Mouse (Mus musculus): Measurements from ENCODE around the gene Hbb-bs. TPM values are rescaled to one million over a fixed set of nuclear protein-coding genes. Genes with fewer than 3 reads are reported as not detected.
"Not testable (repeated sequence)": the region's sequence is repeated elsewhere in the genome, so short reads cannot be mapped to it uniquely, and the experiment has no call there.

Gene Hbb-bs
- total RNA-seq, 2 experiments from 2014 or later, result 210 to 301 TPM

DNA sequence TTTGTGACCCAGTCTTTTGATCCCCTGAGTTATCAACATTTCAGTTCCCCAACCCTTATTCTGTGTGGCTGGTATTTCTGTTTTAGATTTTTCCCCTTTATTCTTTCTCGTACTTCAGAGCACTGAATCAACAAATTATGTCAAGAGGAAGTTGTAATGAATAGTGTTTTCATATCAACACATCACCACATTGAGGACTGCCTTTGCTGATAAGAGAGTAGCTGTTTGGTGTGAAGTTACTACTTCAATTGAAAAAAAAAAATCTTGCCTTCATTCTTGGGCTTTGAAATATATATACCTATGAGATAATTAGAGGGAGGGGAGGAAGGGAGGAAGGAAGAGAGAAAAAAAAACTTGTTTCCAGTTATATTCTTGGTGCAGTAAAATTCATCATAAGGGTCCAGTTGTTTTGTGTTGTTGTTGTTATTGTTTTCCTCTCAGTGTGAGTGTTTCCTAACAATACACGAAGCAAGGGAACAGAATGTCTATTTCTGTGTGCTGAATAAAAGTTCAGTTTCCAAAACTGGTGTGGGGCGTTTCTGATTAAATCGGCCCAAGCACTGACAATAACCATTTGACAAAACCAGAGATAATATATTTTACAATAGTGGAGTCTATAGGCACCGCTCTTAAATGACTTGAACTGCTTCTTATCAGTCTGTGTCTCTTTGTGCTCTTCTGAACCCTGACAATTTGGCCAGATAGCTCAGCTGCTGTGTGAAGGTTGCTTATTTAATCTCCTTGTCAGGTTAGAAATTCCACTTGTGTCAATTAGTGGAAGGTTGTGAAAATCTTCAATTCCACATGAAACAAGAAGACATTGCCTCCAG lies 18.7 kb downstream of the Hbb-bs start:
- no peak for DNase-seq
- H3K4me3 ChIP-seq, result no peak overlapping the region
- intact Hi-C loops (cut with DNase I), result no loop called here
- TF ChIP-seq CTCF (IDR thresholded peaks at IDR 0.05), result no peak
- H3K27ac ChIP-seq, result no peak overlapping the region

DNA sequence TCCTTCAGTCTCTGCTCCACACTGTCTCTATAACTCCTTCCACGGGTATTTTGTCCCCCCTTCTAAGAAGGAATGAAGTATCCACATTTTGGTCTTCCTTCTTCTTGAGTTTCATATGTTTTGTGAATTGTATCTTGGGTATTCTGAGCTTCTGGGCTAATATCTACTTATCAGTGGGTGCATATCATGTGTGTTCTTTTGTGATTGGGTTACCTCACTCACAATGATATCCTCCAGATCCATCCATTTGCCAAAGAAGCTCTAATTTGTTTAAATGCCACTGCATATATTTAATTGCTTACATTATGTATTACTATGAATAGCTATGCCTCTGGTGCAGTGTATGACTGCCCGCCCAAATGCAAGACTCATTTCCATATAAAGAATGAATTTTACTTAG lies 19.8 kb downstream of the Hbb-bs start:
- H3K4me3 ChIP-seq; intact Hi-C loops (cut with DNase I); DNase-seq; H3K27ac ChIP-seq: not testable (repeated sequence)

DNA sequence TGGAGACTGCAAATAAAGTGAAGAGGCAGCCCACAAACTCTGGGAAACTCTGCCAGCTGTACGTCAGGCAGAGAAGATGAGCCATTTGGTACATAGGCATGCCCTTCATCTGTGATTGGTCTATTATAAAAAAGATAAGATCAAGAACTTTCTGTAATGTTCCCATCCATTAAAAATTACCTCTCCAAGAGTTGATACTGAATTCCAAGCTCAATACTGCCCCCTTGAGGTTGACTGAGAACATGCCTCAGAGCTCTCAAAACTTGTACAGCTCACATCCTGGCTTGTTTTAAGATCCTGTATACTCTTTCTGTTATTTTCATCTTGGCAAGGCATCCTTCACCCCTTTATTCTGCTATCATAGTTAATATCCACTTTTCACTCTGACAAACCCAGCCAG lies 21.0 kb downstream of the Hbb-bs start:
- no peak overlapping the region for H3K27ac ChIP-seq
- no peak overlapping the region for H3K4me3 ChIP-seq
- intact Hi-C loops (cut with DNase I), result no loop called here
- no peak for DNase-seq
- TF ChIP-seq CTCF (IDR thresholded peaks at IDR 0.05), result peak; percentile 45

- no peak for DNase-seq
- intact Hi-C loops (cut with DNase I), result no loop called here
- no peak overlapping the region for H3K4me3 ChIP-seq
- peak; percentile 8; the same call in 1 of the 2 replicates for TF ChIP-seq CTCF (IDR thresholded peaks at IDR 0.05)
- no peak overlapping the region for H3K27ac ChIP-seq
Measured at GRCm38 (mm10) chr7:103792669-103793388, 35.1 kb downstream of the Hbb-bs start.

DNA sequence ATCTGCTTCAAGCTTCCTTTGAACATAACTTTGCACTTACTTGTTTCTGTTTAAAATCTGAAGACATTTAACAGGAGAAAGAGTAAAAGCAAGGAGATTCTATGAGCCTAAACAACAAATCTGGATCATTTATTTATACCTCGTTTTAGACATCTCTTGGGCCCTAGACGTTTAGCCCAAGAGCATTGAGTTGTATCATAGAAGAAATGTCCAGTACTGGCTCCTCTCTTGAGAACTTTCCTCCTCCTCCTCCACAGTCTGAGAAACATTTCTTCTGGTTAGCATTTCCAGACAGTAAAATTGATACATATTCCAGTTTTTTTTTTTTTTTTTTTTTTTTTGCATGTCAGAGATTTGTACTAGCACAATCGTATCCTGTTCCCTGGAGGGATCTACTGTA lies 36.2 kb downstream of the Hbb-bs start, which contains the start of gene Olfr67:
TSS of gene Olfr67 (minus strand) at position 101 of the 400 bp plus-strand sequence.
- Histone ChIP-seq H3K27ac (no peak within 1 kb of the TSS), H3K4me3 (no peak within 1 kb of the TSS)
- intact Hi-C loops (cut with DNase I), result no loop called here
- no peak for DNase-seq
- no peak for TF ChIP-seq CTCF (IDR thresholded peaks at IDR 0.05)

DNA sequence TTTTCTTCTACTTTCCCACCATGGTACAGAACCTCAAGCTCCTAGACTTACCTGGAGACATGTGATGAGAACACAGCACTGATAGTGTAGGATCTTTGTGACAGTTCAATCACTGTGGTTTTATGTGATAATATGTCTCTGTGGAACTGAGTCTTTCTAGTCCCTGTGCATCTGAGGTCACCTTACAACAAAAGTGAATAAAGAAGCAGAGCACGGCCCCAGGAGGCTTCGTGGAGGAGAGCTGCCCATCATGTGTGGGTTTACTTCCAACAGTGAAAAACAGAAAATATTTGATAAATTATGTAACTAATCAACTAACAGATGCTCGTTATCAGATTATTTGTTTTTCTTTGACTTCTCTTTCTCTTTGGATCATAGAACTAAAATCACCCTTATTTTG lies 48.3 kb downstream of the Hbb-bs start, which contains the start of gene Olfr68:
TSS of gene Olfr68 (minus strand) at position 101 of the 400 bp plus-strand sequence.
- DNase-seq, result no peak
- intact Hi-C loops (cut with DNase I), result no loop called here
- Histone ChIP-seq H3K27ac (no peak within 1 kb of the TSS), H3K4me3 (no peak within 1 kb of the TSS)
- TF ChIP-seq CTCF (IDR thresholded peaks at IDR 0.05), result no peak

DNA sequence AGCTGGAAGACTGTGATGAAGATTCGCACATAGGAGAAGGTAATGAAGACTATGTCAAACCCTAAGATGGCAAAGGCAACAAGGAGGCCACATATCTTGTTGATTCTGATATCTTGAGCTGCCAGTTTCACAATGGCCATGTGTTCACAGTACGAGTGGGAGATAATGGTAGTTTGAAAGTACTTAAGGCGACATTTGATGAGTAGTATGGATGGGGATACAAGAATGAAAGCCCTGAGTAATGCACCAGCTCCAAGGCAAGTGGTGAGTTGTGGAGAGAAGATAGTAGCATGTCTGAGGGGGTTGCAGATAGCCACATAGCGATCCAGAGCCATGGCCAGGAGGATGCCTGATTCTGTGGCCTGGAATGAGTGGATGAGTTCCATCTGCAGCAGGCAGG lies 50.2 kb downstream of the Hbb-bs start:
- H3K4me3 ChIP-seq; intact Hi-C loops (cut with DNase I); DNase-seq; H3K27ac ChIP-seq: not testable (repeated sequence)

Other genes with a start within 250 kb of the Hbb-bs start
- gene Olfr618, start 238.0 kb downstream of the Hbb-bs start, total RNA-seq (2021), result not detected
- not detected for gene Olfr619, start 227.5 kb downstream of the Hbb-bs start, total RNA-seq (2021)
- gene Olfr620, start 215.6 kb downstream of the Hbb-bs start, total RNA-seq (2021), result not detected
- gene Olfr622, start 185.4 kb downstream of the Hbb-bs start, total RNA-seq (2021), result not detected
- not detected for gene Olfr623, start 164.4 kb downstream of the Hbb-bs start, total RNA-seq (2021)
- not detected for gene Olfr624, start 156.9 kb downstream of the Hbb-bs start, total RNA-seq (2021)
- gene Olfr625-ps1, start 145.4 kb downstream of the Hbb-bs start, total RNA-seq (2021), result not detected
- not detected for gene Olfr243, start 113.4 kb downstream of the Hbb-bs start, total RNA-seq (2021)
- gene Olfr628, start 97.7 kb downstream of the Hbb-bs start, total RNA-seq (2021), result not detected
- gene Olfr629, start 83.2 kb downstream of the Hbb-bs start, total RNA-seq (2021), result not detected
- not detected for gene Olfr630, start 70.8 kb downstream of the Hbb-bs start, total RNA-seq (2021)
- not detected for gene Olfr69, start 56.5 kb downstream of the Hbb-bs start, total RNA-seq (2021)
- gene Olfr68, start 48.4 kb downstream of the Hbb-bs start, total RNA-seq (2021), result not detected
- gene Olfr67, start 36.3 kb downstream of the Hbb-bs start, total RNA-seq (2021), result not detected
- gene Hbb-bt, start 14.1 kb downstream of the Hbb-bs start, total RNA-seq (2021), result 10 to 100 TPM; 20.6 to 29.2 TPM
- not detected for gene Hbb-bh2, start 12.4 kb upstream of the Hbb-bs start, total RNA-seq (2021)
- not detected for gene Hbb-bh1, start 15.1 kb upstream of the Hbb-bs start, total RNA-seq (2021)
- gene Hbb-y, start 25.1 kb upstream of the Hbb-bs start, total RNA-seq (2021), result not detected
- not detected for gene Olfr66, start 58.2 kb upstream of the Hbb-bs start, total RNA-seq (2021)
- gene Olfr64, start 66.4 kb upstream of the Hbb-bs start, total RNA-seq (2021), result not detected
- gene Olfr65, start 75.4 kb upstream of the Hbb-bs start, total RNA-seq (2021), result not detected
- not detected for gene Olfr631, start 100.7 kb upstream of the Hbb-bs start, total RNA-seq (2021)
- gene Olfr632, start 106.3 kb upstream of the Hbb-bs start, total RNA-seq (2021), result not detected
- gene Olfr633, start 116.3 kb upstream of the Hbb-bs start, total RNA-seq (2021), result not detected
- not detected for gene Olfr635, start 143.1 kb upstream of the Hbb-bs start, total RNA-seq (2021)
- gene Olfr638, start 170.7 kb upstream of the Hbb-bs start, total RNA-seq (2021), result not detected
- gene Olfr639, start 189.2 kb upstream of the Hbb-bs start, total RNA-seq (2021), result under 1 TPM in 1 of 2 experiments, not detected in 1; 0.03 TPM
- gene Olfr640, start 197.5 kb upstream of the Hbb-bs start, total RNA-seq (2021), result not detected
- gene Olfr641, start 207.3 kb upstream of the Hbb-bs start, total RNA-seq (2021), result not detected
- gene Olfr642, start 224.6 kb upstream of the Hbb-bs start, total RNA-seq (2021), result not detected
- not detected for gene 4930516K23Rik, start 233.3 kb upstream of the Hbb-bs start, total RNA-seq (2021)
- gene Olfr644, start 243.8 kb upstream of the Hbb-bs start, total RNA-seq (2021), result not detected